Mouse (Mus musculus) ovary, adult 18-20 months (tissue): ENCODE data around the gene Olfr557.

ENCODE experiments used
- DNase-seq: peaks from one replicate; pipeline ENCODE4 v3.0.0; 2022; ENCODE audit warnings: low spot score, mixed read lengths

Gene Olfr557

GRCm38 (mm10) chr7:102695358-102696125, at the start of gene Olfr557:
Olfr557 (plus strand) TSS chr7:102695910.
- no peak for DNase-seq

GRCm38 (mm10) chr7:102658523-102658922, 37.2 kb upstream of the Olfr557 start, which contains the start of gene Olfr555:
Olfr555 (plus strand) TSS chr7:102658823.
- DNase-seq = no peak

GRCm38 (mm10) chr7:102664599-102664998, 31.1 kb upstream of the Olfr557 start, which contains the start of gene Olfr556:
Olfr556 (plus strand) TSS chr7:102664899.
- DNase-seq = no peak

GRCm38 (mm10) chr7:102665378-102665777, 30.3 kb upstream of the Olfr557 start:
- DNase-seq = no peak

GRCm38 (mm10) chr7:102676225-102676624, 19.5 kb upstream of the Olfr557 start:
- no peak for DNase-seq

GRCm38 (mm10) chr7:102681916-102682315, 13.8 kb upstream of the Olfr557 start:
- DNase-seq = no peak

GRCm38 (mm10) chr7:102686944-102687501, 8.7 kb upstream of the Olfr557 start, which contains the start of gene Trim68:
Trim68 (minus strand) TSS chr7:102687327.
- peak; percentile 89 for DNase-seq

GRCm38 (mm10) chr7:102698461-102698860, 2.8 kb downstream of the Olfr557 start:
- no peak for DNase-seq

GRCm38 (mm10) chr7:102701915-102702314, 6.2 kb downstream of the Olfr557 start, which contains the start of gene Olfr558:
Olfr558 (plus strand) TSS chr7:102702215.
- no peak for DNase-seq

GRCm38 (mm10) chr7:102718970-102719369, 23.3 kb downstream of the Olfr557 start, which contains the start of gene Olfr33:
Olfr33 (minus strand) TSS chr7:102719070.
- DNase-seq = no peak

GRCm38 (mm10) chr7:102727391-102727790, 31.7 kb downstream of the Olfr557 start, which contains the start of gene Olfr559:
Olfr559 (minus strand) TSS chr7:102727491.
- DNase-seq = no peak

GRCm38 (mm10) chr7:102733793-102734192, 38.1 kb downstream of the Olfr557 start:
- DNase-seq = no peak

GRCm38 (mm10) chr7:102737705-102738104, 42.0 kb downstream of the Olfr557 start:
- DNase-seq = no peak
